27 mouse cellular contexts compared by ENCODE assay signal in genomic region chr14:101297841-101298240, GRCm38 (mm10).
"Had no signal": no experiment of that assay in that cellular context is flagged by ENCODE, and none has a peak within 500 bp of the region (broad histone marks: within the 10 kb centered on the region; RNA-seq: fewer than 3 reads in every experiment).

No protein-coding gene starts in this region.

- H3K4me3 ChIP-seq: gastrocnemius, adult 2 months; heart, embryonic 10.5 days; heart, embryonic 12.5 days; hindbrain, embryonic 10.5 days; hindbrain, embryonic 12.5 days; intestine, embryonic 15.5 days; layer of hippocampus, adult 2 months; left cerebral cortex, adult 2 months; limb, embryonic 10.5 days; limb, embryonic 12.5 days; liver, embryonic 13.5 days had no signal

- H3K27ac ChIP-seq: gastrocnemius, adult 2 months; heart, embryonic 10.5 days; hindbrain, embryonic 10.5 days; hindbrain, embryonic 12.5 days; hindbrain, embryonic 14.5 days; intestine, embryonic 15.5 days; layer of hippocampus, adult 2 months; left cerebral cortex, adult 2 months; limb, embryonic 10.5 days; limb, embryonic 12.5 days; liver, embryonic 13.5 days had no signal

- H3K9ac ChIP-seq: heart, embryonic 12.5 days; hindbrain, embryonic 12.5 days; hindbrain, embryonic 14.5 days; intestine, embryonic 15.5 days; limb, embryonic 12.5 days; liver, embryonic 13.5 days had no signal

- H3K4me2 ChIP-seq: heart, embryonic 12.5 days; hindbrain, embryonic 12.5 days; hindbrain, embryonic 14.5 days; intestine, embryonic 15.5 days; limb, embryonic 12.5 days; liver, embryonic 11.5 days; liver, embryonic 13.5 days had no signal

- H3K9me3 ChIP-seq: heart, embryonic 10.5 days; heart, embryonic 12.5 days; hindbrain, embryonic 10.5 days; hindbrain, embryonic 12.5 days; intestine, embryonic 15.5 days; limb, embryonic 10.5 days; limb, embryonic 12.5 days; liver, embryonic 13.5 days had no signal

- H3K36me3 ChIP-seq: heart, embryonic 10.5 days; heart, embryonic 12.5 days; hindbrain, embryonic 10.5 days; hindbrain, embryonic 12.5 days; intestine, embryonic 15.5 days; limb, embryonic 10.5 days; limb, embryonic 12.5 days; liver, embryonic 13.5 days had no signal

- H3K27me3 ChIP-seq: heart, embryonic 12.5 days; hindbrain, embryonic 12.5 days; intestine, embryonic 15.5 days; limb, embryonic 12.5 days; liver, embryonic 13.5 days had no signal

- ATAC-seq: hindbrain, embryonic 16.5 days; inflammation-experienced regulatory T-cells, adult 6 months; intestine, embryonic 15.5 days; intestine, postnatal 0 days had no signal

- H3K4me1 ChIP-seq: heart, embryonic 10.5 days; heart, embryonic 12.5 days; hindbrain, embryonic 12.5 days; intestine, embryonic 15.5 days; limb, embryonic 12.5 days; liver, embryonic 13.5 days had no signal

- DNase-seq: gastrocnemius, adult 2 months; gastrocnemius, postnatal 10 days; gastrocnemius, postnatal 25 days; heart, adult 18-20 months; heart, postnatal 10 days; heart, postnatal 4 days; kidney, adult 18-20 months; kidney, adult 8-10 months; kidney, postnatal 10 days; kidney, postnatal 25 days; kidney, postnatal 4 days; liver; liver, embryonic 13.5 days had no signal
